In genomic region chr3:135211805-135212657, GRCm38 (mm10) we compare ENCODE assay signal across 1 mouse cellular context.
TF ChIP-seq lines count a peak whose summit lies in the region.

Cenpe (plus strand) TSS chr3:135212537.

TF ChIP-seq in CH12.LX, 34 proteins besides CTCF, POLR2A, EP300 and RAD21 (continued from another document):
- TF ChIP-seq ZKSCAN1 (IDR thresholded peaks at IDR 0.05; ENCODE audit: borderline replicate concordance, low read depth, low read length), result peak; percentile 10; the same call in 1 of the 2 replicates
- peak; percentile 100 for TF ChIP-seq CHD1 (IDR thresholded peaks at IDR 0.05; ENCODE audit: low read depth, low read length)
- no peak for TF ChIP-seq SMC3 (IDR thresholded peaks at IDR 0.05; ENCODE audit: low read depth, low read length)
- no peak for TF ChIP-seq UBTF (IDR thresholded peaks at IDR 0.05; ENCODE audit: low read depth, low read length)
- TF ChIP-seq IRF4 (IDR thresholded peaks at IDR 0.05; ENCODE audit: low read depth, low read length), result peak; percentile 94
- no peak for TF ChIP-seq PAX5 (IDR thresholded peaks at IDR 0.05; ENCODE audit: low read length)
- TF ChIP-seq ZMIZ1 (IDR thresholded peaks at IDR 0.05; ENCODE audit: low read depth, low read length), result peak; percentile 92
- peak; percentile 62 for TF ChIP-seq ZNF384 (IDR thresholded peaks at IDR 0.05; ENCODE audit: low read depth, low read length)
- TF ChIP-seq TBP (conservative IDR thresholded peaks at IDR 0.05; ENCODE audit: low read depth, low read length), result peak; percentile 85
- TF ChIP-seq MYC (IDR thresholded peaks at IDR 0.05; ENCODE audit: low read depth, low read length), result peak; percentile 59; the same call in 1 of the 2 replicates
- TF ChIP-seq NRF1 (IDR thresholded peaks at IDR 0.05; ENCODE audit: low read depth, low read length), result peak; percentile 63
- TF ChIP-seq ZC3H11A (IDR thresholded peaks at IDR 0.05; ENCODE audit: low read depth, low read length), result peak; percentile 29; the same call in 1 of the 2 replicates
- TF ChIP-seq CHD2 (IDR thresholded peaks at IDR 0.05; ENCODE audit: low read length), result peak; percentile 96
TF ChIP-seq in CH12.LX: peak in this region for 30.
